Mouse (Mus musculus) kidney, adult 18-20 months (tissue): ENCODE results near the gene Eml6.
"Not testable (repeated sequence)": the region's sequence is repeated elsewhere in the genome, so short reads cannot be mapped to it uniquely, and the experiment has no call there.

ENCODE experiments used
- DNase-seq: peaks from one replicate; pipeline ENCODE4 v3.0.0; 2021

The Eml6 gene

DNA sequence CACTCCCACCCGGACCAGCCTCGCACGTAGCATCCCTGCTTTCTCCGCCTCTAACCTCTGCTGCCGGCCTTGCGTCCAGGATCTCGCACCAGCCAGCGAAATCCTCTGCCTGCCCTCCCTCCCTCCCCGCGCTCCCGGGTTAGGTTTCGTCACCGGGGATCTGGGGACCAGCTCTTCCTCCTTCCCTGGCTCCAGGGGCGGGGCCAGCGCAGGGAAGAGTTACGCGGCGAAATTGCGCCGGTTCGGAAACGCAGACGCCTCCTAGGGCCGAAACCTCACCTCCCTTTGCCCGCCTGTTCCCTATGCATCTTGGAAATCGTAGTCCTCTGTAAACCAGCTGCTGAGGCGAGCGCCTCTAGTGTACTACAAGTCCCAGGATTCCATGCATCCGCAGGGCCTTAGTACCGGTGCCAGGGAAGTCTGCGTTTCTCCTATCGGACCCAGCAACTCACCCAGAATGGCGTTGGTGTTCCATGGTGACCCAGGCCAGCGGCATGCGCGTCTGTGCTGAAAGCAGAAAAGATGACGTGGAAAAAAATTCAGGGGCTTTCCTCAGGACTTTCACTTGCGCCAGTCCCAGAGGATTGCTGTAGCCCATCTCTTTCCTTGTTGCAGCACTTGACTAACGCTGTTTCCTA is at the start of gene Eml6:
Eml6 (minus strand) TSS at position 199 of the 638 bp plus-strand sequence.
- DNase-seq: peak; percentile 95

DNA sequence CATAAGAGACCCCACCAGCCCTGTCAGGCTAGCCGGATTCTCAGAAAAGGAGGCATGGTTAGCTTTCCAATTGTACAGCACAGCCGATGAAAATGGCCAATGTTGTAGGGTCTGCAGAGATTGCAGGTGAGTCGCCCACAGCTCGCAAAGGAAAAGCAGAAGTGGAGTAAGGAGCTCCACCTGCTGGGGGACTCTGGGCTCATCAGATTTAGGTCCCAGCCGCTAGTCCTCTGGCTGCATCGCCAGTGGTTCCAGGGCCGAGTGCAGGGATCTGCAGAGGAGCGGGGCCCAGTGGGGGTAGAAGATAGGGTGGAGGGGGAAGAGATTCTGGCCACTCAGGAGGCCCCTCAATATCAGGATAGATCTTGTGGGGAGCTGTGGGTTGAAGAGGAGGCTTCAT is 31.5 kb upstream of the Eml6 start:
- no peak for DNase-seq

DNA sequence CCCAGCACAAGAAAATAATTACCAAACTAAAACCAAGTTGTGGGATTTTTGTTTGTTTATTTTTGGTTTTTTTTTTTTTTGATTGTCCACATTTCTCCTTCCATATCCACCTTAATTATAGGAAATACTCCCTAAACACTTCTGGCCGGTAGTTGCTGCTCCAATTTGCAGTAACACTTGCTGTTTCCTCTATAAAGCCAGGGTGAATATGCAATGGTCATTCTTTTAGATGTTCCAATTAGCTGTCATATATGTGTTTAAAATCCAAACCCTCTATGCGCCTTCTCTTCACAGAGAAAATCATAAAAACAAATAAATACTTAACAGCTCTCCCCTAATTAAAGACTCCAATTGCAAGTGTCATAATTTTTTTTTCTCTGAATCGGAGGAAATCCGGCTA is 689 bp downstream of the Eml6 start:
- no peak for DNase-seq

DNA sequence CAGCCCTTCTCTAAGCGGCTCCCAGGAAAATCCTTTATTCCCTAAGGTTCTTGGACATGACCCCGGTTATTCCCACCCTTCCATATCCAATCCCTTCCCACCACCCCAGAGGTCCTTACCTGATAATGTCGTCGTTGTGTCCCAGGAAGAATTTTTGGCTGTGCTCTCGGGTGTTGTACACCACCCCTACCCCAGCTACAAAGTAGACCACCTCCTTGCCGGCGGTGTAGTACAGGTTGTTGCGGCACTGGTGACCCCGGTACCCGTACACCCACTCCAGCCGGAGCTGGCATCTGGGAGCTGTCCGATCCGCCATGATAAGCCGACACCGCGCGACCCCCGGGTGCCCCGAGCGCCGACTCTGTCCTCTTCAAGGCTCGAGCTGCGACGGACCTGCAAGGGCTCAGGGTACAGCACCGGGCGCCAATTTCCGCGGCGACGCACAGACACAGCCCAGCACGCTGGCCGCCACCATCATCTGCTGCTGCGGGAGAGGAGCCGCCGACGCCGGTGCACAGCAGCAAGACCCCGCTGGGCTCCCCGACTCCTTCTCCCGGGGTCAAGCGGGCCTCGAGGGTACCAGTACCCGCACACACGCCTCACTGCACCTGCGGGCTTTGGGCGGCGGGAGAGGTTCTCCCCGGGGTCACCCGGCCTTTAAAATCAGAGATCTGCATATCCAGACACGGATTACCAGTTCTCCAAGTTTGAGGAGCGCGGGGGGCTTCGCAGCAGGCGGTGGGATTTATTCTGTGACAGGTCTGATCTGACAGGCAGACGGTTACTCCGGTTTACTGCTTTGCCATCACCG is 1.4 kb downstream of the Eml6 start:
- DNase-seq: peak; percentile 48

DNA sequence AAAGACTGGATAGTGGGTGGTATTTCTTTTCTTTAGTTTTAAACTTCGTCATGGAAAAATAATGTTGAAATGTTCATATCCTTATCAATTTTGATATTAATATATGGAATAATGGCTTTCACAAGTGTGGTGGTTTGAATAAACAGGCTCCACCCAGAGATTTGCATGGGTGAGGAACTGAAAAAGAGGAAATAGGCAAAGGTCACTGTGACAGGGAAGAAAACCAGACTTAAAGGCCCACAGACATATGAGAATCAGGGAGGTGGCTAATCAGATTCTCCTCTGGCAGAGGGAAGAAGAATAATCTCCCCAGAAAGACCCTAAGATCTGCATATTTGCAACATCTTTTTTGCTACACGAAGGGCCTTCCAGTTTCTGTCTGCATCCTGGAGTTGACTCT is 39.6 kb downstream of the Eml6 start:
- no peak for DNase-seq

DNA sequence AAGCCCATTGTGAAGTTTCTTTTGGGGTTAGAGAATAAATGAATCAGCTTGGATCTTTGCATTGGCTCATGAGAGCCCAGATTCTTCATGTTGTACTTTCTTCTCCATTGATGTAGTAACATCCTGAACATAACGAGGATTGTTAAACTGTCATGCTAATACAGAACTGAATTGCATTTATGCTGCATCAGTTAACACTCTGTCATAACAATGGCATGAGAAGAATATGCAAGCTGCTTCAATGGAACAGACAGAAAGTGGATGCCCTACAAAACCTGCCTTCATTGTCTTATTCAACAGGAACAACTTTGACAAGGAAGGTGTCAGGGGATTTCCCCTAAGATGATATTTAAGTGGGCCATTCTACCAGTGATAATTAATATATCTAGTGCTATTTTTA is 57.0 kb downstream of the Eml6 start:
- DNase-seq: no peak

DNA sequence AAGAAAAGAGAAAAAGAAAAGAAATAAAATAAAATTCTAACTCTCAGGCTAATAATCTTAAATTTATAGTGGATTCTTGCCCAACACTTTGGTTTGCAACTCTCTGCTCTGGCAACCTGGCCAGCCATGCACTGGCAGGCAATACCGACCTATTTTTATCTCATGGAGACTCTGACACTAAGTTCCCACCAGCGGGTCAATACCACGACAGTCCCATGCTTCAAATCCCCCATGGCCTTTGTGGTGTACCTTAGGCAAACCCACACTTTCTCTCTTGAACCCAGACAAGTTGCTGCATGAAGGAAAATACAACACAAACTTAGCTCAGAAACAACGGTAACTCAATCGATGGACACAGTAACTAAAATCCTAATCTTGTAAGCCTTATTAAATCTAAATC is 66.5 kb downstream of the Eml6 start:
- no peak for DNase-seq

DNA sequence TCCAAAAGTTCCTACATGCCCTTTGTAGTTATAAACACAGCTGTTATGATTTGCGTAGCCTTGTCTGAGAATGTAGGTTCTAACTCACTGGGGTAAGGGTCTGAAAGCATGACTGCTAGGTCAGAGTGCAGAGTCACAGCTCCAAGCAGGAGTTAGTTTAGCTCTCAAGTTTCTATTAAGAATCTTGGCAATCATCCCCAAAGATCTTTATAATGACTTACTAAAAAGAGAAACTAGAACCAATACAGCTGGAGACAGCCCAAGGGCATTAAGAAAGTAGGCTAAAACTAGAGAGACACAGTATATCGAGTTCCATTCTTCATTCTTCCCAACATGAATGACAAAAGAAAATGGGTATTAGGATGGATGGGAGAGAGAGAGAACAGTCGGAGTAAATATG is 81.2 kb downstream of the Eml6 start:
- DNase-seq: no peak

DNA sequence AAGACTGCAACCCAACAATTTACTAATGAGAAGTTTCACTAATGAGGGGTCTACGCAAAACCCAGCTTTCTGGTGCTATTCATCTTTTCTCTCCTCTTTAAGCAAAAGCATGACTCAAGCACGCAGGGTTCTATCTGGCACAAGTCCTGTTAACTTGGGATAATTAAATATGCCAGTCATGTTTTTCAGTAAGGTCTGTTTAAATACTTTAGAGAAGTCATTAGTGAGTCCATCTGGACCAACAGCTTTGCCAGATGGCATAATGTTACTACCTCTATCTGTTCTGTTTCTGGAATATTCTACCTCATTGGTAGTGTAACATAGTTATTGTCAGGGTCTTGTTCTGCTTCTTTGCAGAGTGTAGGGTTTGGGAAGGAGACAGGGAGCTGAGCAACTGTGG is 101.5 kb downstream of the Eml6 start:
- DNase-seq: no peak

DNA sequence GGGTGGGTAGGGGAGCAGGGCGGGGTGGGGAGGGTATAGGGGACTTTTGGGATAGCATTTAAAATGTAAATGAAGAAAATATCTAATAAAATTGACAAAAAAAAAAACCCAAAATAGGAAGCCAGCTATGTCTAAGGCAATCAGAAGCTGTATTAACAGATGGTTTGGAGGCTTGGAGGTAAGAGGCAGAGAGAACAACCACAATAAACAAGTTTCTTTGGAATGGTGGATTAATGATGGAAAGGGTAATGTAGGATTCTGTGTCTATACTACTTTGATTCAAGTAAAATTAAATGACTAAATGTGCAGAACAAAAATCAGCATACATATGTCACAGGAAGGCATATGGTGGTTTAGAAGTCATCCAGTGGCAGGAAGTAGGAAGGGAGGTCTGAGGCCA is 102.0 kb downstream of the Eml6 start:
- no peak for DNase-seq

DNA sequence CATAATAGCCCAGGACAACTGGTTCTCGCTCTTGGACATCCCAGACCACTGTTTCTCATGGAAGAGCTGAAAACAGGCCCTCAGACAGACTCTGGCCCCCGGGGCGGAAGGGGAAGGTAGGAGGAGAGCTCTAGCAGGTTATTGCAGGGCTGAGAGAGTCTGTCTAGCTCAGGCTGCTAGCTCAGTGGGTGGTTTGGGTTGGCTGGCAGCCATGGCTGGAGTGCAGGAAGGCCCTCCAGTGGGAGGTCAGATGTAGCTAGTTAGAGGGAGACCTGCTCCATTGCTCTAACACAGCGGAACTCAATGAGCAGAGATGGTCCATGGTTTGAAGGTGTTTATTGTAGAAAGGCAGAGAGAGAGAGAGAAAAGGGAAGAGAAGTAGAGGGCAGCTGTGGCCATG is 112.7 kb downstream of the Eml6 start:
- no peak for DNase-seq

DNA sequence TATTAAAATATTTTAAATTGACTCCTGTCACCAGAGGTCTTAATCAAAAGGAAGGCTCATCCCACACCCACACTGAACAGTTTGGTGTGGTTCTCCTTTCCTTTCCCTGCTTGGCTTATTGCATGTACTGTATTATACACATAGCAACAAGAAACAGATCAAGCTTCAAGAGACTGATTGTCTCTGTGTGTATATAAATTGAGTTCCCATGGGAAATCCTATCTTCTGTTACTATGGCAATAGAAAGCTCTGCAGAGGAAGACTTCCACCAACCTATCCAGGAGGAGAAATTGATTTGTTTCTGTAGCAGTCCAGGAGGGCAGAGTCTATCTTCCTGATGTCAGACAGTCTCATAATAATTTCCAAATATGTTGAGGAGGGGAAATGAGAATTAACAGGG is 116.5 kb downstream of the Eml6 start:
- no peak for DNase-seq

DNA sequence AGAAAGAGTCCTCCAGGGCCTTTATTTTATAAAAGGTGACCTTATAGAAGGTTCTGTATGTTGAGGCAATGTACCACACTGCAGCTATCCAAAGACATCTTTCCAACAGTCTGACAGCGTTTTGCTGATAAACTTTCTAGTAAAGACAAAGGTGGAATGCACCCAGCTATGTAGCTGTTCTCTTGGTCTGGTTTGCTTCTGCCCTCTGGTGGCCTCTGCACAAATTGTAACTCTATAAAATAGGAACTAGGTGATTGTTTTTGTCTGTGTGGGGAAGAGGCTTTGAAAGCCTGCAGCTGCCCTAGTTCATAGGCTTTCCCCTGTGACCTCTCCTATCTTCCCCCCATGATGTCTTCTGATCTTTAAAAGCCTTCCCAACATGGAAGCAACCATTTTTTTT is 140.7 kb downstream of the Eml6 start:
- peak; percentile 35 for DNase-seq

DNA sequence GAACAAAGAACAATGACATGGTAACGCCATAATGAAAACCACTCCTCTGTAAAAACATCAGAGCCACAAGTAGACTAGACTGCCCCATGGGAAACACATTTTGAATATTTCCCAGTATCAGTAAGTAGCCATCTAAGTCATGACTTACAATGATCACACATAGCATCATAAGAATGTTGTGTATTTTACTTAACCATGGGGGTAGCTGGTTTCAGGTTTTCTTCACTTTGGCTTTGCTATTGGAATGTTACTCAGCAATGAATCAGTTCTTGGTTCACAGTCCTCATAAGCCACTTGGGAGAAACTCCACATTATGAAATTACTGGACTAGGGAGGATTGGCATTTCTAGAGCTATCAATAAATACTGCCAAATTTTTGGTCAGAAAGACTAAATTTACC is 141.5 kb downstream of the Eml6 start:
- no peak for DNase-seq

DNA sequence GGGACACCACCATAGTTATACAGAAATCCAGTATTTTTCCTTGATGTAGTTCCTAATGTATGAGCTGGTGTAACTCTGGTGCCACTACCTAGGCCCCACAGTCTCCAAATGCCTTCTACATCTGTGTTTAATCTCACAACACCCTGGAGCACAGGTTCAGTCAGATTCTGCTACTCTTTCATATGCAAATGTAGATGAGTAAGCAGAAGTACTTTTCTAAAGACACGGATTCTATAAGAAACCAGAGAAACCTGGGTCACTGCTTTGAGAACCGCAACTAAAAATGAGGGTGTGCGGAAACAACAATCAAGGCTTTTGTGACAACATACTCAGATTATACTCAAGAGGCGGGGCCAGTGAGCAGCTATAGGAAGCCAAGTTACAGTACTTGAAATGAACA is 142.8 kb downstream of the Eml6 start:
- no peak for DNase-seq

DNA sequence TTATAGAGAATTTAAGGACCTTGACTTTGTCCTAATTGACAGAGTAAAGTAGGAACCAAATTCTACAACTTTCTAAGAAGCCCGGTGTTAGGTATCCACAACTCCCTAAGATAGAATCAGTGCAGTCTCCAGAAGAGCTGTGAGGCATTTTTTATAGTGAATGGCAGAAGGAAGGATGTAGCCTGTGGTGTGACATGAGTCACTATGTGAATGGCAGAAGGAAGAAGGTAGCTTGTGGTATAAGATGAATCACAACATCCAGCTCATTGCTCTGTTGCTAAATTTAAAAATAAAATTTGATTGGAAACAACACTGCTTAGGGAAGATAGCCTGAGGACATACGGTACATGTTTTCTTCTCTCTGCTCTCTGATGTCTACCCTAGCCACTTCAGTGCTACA is 146.2 kb downstream of the Eml6 start:
- DNase-seq: no peak

DNA sequence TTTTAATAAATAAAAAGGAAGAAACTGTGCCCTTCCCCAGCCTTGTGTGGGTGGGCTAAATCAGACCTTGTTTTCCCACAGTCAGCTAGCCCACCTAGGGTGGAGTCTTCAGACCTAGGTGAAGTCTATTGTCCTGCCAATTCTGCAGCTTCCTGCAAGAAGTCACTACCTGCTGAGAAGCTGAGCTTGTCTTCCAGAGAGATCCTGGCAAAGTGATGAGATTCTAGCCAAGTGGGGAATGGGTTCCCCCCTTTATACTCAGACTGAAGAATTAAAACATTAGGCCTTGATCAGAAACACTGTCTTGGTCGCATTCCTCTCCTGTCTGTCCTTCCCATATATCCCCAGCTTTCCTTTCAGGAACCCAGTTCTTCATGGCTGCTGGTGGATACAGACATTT is 147.9 kb downstream of the Eml6 start:
- DNase-seq: no peak

DNA sequence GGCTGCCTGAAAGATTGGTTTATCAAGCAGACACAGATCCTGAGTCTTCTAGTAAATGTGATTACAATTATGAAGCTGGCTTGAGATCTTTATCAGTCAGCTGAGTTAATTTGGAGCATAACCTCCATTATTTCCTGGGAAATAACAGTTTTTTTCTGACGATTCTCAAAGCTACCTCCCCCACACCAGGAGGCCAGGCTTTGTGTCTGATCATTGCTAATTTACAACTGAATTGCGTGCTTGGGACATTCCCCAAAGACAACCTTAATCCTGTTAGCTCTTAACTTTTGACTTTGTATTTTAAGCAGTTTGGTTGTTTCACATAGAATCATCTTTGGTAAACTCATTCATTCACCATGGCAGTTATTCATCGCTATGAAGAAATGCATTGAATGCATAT is 148.6 kb downstream of the Eml6 start:
- no peak for DNase-seq

DNA sequence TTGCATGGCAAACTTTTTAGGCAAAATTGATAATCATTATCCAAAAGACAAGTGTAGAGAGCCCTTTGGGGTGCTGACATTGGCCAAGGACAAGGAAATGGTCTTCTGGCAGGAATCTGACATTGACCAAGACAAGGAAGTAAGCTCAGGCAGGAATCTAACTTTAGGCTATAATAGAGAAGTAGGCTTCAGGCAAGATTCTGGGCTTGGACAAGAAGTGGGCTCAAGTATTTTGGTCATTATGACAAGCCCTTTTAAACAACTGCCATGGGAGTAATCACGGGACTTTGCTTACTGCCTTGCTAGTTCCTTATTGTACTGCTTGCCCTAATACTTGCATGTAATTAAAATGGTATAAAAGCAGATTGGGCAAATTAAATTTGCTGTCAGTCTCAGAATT is 151.1 kb downstream of the Eml6 start:
- not testable (repeated sequence) for DNase-seq

DNA sequence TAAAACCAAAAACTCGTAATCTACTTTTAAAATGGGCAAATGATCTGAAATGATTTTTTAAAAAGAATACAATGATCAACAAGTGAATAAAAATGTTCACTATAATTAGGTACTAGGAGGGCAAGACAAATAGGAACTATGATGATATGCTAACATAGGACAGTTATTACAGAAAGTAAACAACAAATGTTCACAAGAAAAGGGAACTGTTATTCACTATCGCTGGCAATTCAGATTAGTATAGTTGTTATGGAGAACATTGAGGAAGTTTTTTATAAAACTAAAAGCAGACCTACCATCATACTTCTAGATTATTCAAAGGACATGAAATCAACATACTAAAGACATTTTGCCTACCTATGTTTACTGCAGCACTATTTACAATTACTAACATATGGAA is 155.7 kb downstream of the Eml6 start:
- DNase-seq: no peak

DNA sequence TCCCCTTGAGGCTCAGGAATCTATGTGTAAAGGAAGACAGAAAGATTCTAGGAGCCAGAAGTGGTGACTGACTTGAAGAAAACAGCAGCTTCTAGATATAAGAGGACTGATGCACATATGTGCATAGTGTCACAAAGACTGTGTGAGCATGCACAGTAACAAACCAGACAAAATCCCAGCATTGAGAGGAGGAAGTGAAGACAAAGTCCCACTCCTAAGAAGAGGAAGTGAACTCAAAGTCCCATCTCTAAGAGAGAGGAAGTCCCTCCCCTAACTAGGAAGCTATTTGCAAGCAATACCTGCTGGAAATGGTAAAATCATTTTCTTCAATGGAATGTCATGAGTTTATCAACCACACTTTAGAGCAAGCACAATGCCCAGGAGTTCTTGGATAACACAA is 161.6 kb downstream of the Eml6 start:
- no peak for DNase-seq

DNA sequence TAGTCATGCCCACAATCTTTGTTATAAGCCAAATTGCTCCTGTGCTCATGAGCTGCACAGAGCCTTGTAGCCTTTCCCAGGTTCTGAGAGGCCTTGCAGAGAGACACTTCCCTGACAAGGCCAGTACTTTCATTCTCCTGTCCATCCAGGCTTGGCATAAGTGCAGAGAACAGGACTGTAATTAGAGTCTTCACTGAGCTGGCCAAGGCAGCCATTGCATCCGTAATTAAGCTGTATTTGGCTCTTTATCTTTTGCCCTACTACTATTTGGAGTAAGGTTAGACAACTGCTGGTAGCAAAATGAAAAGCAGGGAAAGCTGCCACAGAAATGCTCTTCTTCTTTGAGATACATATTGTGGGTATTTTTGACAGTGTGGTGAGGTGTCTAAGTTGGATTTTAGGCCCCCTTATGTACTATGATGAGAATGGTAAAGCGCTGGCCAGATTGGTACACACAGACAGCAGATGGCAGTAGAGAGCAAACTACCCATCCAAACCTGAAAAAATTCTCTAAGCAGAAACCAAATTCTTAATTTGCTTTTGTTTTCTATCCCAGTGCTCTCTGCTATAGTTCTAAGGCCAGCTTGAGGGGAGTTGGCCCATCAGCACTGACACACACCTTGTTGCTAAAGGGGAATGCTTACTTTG is 164.0 kb downstream of the Eml6 start:
- peak; percentile 18 for DNase-seq

DNA sequence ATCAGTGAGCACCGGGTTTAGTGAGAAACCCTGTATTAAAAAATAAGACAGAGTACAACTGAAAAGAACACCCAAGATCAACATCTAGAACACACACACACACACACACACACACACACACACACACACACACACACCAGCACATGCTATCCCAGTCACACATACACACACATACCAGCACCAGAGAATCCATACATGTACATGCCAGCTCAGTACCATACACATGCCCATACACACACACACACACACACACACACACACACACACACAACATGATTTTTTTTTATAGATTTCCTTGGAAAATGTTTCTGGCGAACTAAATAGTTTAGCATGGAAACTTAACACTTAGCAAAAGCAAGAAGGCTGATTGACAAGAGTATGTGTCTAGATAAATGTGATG is 164.8 kb downstream of the Eml6 start:
- no peak for DNase-seq

DNA sequence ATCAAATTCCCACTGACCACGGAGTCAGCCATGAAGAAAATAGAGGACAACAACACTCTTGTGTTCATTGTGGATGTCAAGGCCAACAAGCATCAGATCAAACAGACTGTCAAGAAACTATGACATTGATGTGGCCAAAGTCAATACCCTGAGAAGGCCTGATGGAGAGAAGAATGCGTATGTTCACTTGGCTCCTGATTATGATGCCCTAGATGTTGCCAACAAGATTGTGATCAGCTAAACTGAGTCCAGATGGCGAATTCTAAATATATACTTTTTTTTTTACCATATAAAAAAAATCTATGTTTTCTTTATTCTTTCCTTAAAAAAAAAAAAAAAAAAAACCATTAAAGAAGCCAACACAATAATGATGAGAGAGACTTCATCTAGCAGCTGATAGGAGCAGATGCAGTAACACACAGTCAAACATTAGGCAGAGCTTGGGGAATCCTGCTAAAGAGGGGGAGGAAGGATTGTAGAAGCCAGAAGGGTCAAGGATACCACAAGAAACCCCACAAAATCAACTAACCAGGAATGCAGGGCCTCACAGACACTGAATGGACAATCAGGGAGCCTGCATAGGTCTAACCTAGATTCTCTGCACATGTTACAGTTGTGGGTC is 185.1 kb downstream of the Eml6 start:
- no peak for DNase-seq
